Mouse (Mus musculus) effector memory CD4-positive, alpha-beta T cell, adult 5 months (primary cell): ENCODE results near the gene Wnt7a. TPM values are rescaled to one million over a fixed set of nuclear protein-coding genes. Genes with fewer than 3 reads are reported as not detected.

Source experiments
- polyA plus RNA-seq: library from polyadenylated mRNA; unstranded; fragments of 100-300 nt; shearing (Covaris generic); gene quantifications from one replicate; pipeline ENCODE4 v1.2.1, GENCODE M21; 2017

The Wnt7a gene
- not detected for polyA plus RNA-seq

DNA sequence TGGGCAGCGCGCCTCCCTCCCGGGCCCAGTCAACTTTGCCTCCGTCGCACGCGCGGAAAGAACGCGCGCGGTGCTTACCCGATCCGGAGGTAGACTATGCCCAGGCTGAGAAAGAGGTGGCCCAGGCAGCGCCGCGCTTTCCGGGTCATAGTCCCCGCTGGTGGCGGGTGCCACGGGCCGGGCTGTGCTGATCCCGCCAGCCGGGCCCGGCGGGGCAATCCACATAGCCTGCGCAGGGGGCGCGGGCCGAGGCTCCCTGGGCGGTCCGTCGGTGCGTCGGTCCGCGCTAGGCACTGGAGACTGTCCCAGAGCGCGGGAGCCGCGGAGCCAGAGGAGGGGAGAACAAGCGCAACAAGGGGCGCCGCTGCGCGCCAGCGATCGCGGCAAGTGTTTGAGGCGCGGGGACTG, at the start of gene Wnt7a:
Wnt7a (minus strand) TSS at position 403 of the 408 bp plus-strand sequence.

Other genes starting within 250 kb of the Wnt7a start
- not detected for gene Fbln2, start 198.9 kb downstream of the Wnt7a start, polyA plus RNA-seq
- gene Chchd4, start 62.2 kb upstream of the Wnt7a start, polyA plus RNA-seq = 10.0 TPM
- 34.1 TPM for gene Tmem43, start 62.3 kb upstream of the Wnt7a start, polyA plus RNA-seq
- gene Xpc, start 104.5 kb upstream of the Wnt7a start, polyA plus RNA-seq = 14.4 TPM
- 86.4 TPM for gene Lsm3, start 104.6 kb upstream of the Wnt7a start, polyA plus RNA-seq